Mouse (Mus musculus): Measurements from ENCODE around the gene Vmn2r89. TPM values are rescaled to one million over a fixed set of nuclear protein-coding genes. Genes with fewer than 3 reads are reported as not detected.

The Vmn2r89 gene
- polyA plus RNA-seq, 1 experiment from 2014 or later = not detected

- WGBS = 98% methylated on average over 1 of the region's 1 CpGs
- Histone ChIP-seq H3K9ac (ENCODE audit: low read depth, low read length) (no peak overlapping the region), H3K27me3 (ENCODE audit: insufficient read depth, low read length) (no peaks in the 10 kb centered on the region), H3K4me3 (replicated peaks; ENCODE audit: low read depth, low read length) (no peak overlapping the region), H3K4me2 (ENCODE audit: low read length) (no peak overlapping the region), H3K27ac (no peak overlapping the region), H3K36me3 (ENCODE audit: insufficient read depth, low read length) (no peaks in the 10 kb centered on the region), H3K9me3 (replicated peaks; ENCODE audit: low read length) (no peaks in the 10 kb centered on the region), H3K4me1 (replicated peaks; ENCODE audit: insufficient read depth, low read length) (no peaks in the 10 kb centered on the region)
- TF ChIP-seq CTCF (IDR thresholded peaks at IDR 0.05; ENCODE audit: low read depth) = no peak
- DNase-seq (ENCODE audit: low spot score) = no peak
- ATAC-seq (replicated peaks; ENCODE audit: low FRiP score, low read depth) = no peak
These were observed 45.3 kb downstream of the Vmn2r89 start for GRCm38 (mm10) chr14:51496955-51497354.

DNA sequence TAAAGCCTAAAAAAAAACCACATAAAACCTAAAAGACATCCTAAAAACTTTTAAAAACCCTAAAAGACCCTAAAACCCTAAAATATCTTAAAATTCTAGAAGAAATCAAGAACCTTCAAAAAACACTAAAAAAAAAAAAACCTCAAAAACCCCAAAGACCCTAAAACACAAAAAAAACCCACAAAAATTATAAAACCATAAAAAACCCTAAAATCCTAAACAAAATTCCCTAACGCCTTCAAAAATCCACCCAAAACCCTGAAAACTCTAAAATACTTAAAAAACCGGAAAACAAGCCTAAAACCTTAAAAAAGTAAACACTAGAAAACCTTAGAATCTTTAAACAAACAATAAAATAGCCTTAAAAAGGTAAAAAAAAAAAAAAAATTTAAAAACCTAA lies 46.3 kb downstream of the Vmn2r89 start:
- Histone ChIP-seq H3K27ac (no peak overlapping the region), H3K4me2 (ENCODE audit: low read length) (no peak overlapping the region), H3K4me3 (replicated peaks; ENCODE audit: low read depth, low read length) (no peak overlapping the region), H3K27me3 (ENCODE audit: insufficient read depth, low read length) (no peaks in the 10 kb centered on the region), H3K4me1 (replicated peaks; ENCODE audit: insufficient read depth, low read length) (no peaks in the 10 kb centered on the region), H3K9me3 (replicated peaks; ENCODE audit: low read length) (no peaks in the 10 kb centered on the region), H3K36me3 (ENCODE audit: insufficient read depth, low read length) (no peaks in the 10 kb centered on the region), H3K9ac (ENCODE audit: low read depth, low read length) (no peak overlapping the region)
- no peak for DNase-seq (ENCODE audit: low spot score)
- WGBS = 95% methylated on average over 2 of the region's 2 CpGs
- TF ChIP-seq CTCF (IDR thresholded peaks at IDR 0.05; ENCODE audit: low read depth) = no peak
- ATAC-seq (replicated peaks; ENCODE audit: low FRiP score, low read depth) = no peak

DNA sequence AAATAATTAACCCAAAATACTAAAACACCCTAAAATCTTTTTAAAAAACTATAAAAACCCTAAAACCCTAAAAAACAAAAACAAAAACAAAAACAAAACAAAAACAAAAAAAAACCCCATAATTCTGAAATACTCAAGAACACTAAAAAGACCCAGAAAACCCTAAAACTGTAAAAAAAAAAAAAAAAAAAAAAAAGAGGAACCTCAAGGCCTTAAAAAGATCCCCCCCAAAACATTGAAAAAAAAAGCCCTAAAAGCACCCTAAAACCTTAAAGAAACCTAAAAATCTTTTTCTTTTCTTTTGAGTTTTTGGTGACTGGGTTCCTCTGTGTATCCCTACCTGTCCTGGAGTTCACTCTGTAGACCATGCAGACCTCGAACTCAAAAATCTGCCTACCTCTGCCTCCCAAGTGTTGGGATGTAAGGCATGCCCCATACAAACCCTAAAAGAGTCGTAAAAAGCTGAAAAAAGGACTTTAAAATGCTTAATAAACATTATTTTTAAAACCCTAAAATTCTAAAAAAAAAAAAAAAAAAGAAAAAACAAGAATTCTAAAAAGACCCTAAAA lies 48.1 kb downstream of the Vmn2r89 start:
- no peaks in the 10 kb centered on the region for H3K4me1 ChIP-seq (replicated peaks; ENCODE audit: insufficient read depth, low read length)
- no peaks in the 10 kb centered on the region for H3K27me3 ChIP-seq (ENCODE audit: insufficient read depth, low read length)
- WGBS = 91% methylated on average over 2 of the region's 2 CpGs
- no peaks in the 10 kb centered on the region for H3K9me3 ChIP-seq (replicated peaks; ENCODE audit: low read length)
- no peak for ATAC-seq (replicated peaks; ENCODE audit: low FRiP score, low read depth)
- DNase-seq (ENCODE audit: low spot score) = no peak
- H3K9ac ChIP-seq (ENCODE audit: low read depth, low read length) = no peak overlapping the region
- no peak overlapping the region for H3K27ac ChIP-seq
- H3K4me2 ChIP-seq (ENCODE audit: low read length) = no peak overlapping the region
- H3K36me3 ChIP-seq (ENCODE audit: insufficient read depth, low read length) = no peaks in the 10 kb centered on the region
- no peak overlapping the region for H3K4me3 ChIP-seq (replicated peaks; ENCODE audit: low read depth, low read length)
- TF ChIP-seq CTCF (IDR thresholded peaks at IDR 0.05; ENCODE audit: low read depth) = no peak

DNA sequence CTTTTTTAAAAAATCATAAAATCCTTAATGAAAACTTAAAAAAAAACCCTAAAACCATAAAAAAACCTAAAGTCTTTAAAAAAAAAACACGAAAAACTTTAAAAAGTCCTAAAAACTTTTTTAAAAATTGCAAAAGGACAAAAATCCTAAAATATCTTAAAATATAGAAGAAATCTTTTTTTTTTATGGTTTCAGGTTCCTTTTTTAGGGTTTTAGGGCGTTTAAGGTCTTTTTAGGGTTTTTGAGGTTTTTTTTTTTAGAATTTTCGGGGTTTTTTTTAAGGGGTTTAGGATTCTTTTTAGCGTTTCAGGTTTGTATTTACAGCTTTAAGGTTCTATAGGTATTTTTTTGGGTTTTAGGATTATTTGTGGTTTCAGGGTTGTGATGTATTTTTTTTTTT lies 48.8 kb downstream of the Vmn2r89 start:
- WGBS = 88% methylated on average over 4 of the region's 4 CpGs

GRCm38 (mm10) chr14:51507416-51507815 lies 55.8 kb downstream of the Vmn2r89 start:
- DNase-seq (ENCODE audit: low spot score) (no peak), ATAC-seq (replicated peaks; ENCODE audit: low FRiP score, low read depth) (no peak)
- no peak overlapping the region for H3K4me2 ChIP-seq (ENCODE audit: low read length)
- H3K9me3 ChIP-seq (replicated peaks; ENCODE audit: low read length) = no peaks in the 10 kb centered on the region
- H3K36me3 ChIP-seq (ENCODE audit: insufficient read depth, low read length) = no peaks in the 10 kb centered on the region
- no peak overlapping the region for H3K9ac ChIP-seq (ENCODE audit: low read depth, low read length)
- WGBS = 95% methylated on average over 8 of the region's 8 CpGs
- H3K27ac ChIP-seq = no peak overlapping the region
- H3K4me3 ChIP-seq (replicated peaks; ENCODE audit: low read depth, low read length) = no peak overlapping the region
- no peaks in the 10 kb centered on the region for H3K4me1 ChIP-seq (replicated peaks; ENCODE audit: insufficient read depth, low read length)
- no peaks in the 10 kb centered on the region for H3K27me3 ChIP-seq (ENCODE audit: insufficient read depth, low read length)
- no peak for TF ChIP-seq CTCF (IDR thresholded peaks at IDR 0.05; ENCODE audit: low read depth)

More for the DNA sequence above, 48.8 kb downstream of the Vmn2r89 start:
- Histone ChIP-seq H3K4me1 (replicated peaks; ENCODE audit: insufficient read depth, low read length) (no peaks in the 10 kb centered on the region), H3K36me3 (ENCODE audit: insufficient read depth, low read length) (no peaks in the 10 kb centered on the region), H3K27ac (no peak overlapping the region), H3K4me2 (ENCODE audit: low read length) (no peak overlapping the region), H3K9ac (ENCODE audit: low read depth, low read length) (no peak overlapping the region), H3K9me3 (replicated peaks; ENCODE audit: low read length) (no peaks in the 10 kb centered on the region), H3K27me3 (ENCODE audit: insufficient read depth, low read length) (no peaks in the 10 kb centered on the region), H3K4me3 (replicated peaks; ENCODE audit: low read depth, low read length) (no peak overlapping the region)
- ATAC-seq (replicated peaks; ENCODE audit: low FRiP score, low read depth) = no peak
- DNase-seq (ENCODE audit: low spot score) = no peak
- no peak for TF ChIP-seq CTCF (IDR thresholded peaks at IDR 0.05; ENCODE audit: low read depth)

Other genes with a start within 250 kb of the Vmn2r89 start
- gene Ear14, start 248.5 kb upstream of the Vmn2r89 start, polyA plus RNA-seq (2015; fragmentation: Nextera tagmentation; extraction: Ambion mirVana) = not detected in 2 replicates
- not detected in 2 replicates for gene Rnase2a, start 195.7 kb upstream of the Vmn2r89 start, polyA plus RNA-seq (2015; fragmentation: Nextera tagmentation; extraction: Ambion mirVana)
- not detected in 2 replicates for gene Gm7247, start 90.1 kb upstream of the Vmn2r89 start, polyA plus RNA-seq (2015; fragmentation: Nextera tagmentation; extraction: Ambion mirVana)
- not detected in 2 replicates for gene Vmn2r88, start 41.0 kb upstream of the Vmn2r89 start, polyA plus RNA-seq (2015; fragmentation: Nextera tagmentation; extraction: Ambion mirVana)
- gene Gm5622, start 100.9 kb downstream of the Vmn2r89 start, polyA plus RNA-seq (2015; fragmentation: Nextera tagmentation; extraction: Ambion mirVana) = not detected in 2 replicates
- not detected in 2 replicates for gene Gm17175, start 122.2 kb downstream of the Vmn2r89 start, polyA plus RNA-seq (2015; fragmentation: Nextera tagmentation; extraction: Ambion mirVana)
- not detected in 2 replicates for gene Gm17174, start 140.3 kb downstream of the Vmn2r89 start, polyA plus RNA-seq (2015; fragmentation: Nextera tagmentation; extraction: Ambion mirVana)
- not detected in 2 replicates for gene Gm17078, start 159.5 kb downstream of the Vmn2r89 start, polyA plus RNA-seq (2015; fragmentation: Nextera tagmentation; extraction: Ambion mirVana)
- not detected in 2 replicates for gene Gm4181, start 183.8 kb downstream of the Vmn2r89 start, polyA plus RNA-seq (2015; fragmentation: Nextera tagmentation; extraction: Ambion mirVana)
- gene Gm17079, start 243.6 kb downstream of the Vmn2r89 start, polyA plus RNA-seq (2015; fragmentation: Nextera tagmentation; extraction: Ambion mirVana) = not detected in 2 replicates